Mouse (Mus musculus): Measurements from ENCODE around the gene Fgfr2.

Gene Fgfr2

DNA sequence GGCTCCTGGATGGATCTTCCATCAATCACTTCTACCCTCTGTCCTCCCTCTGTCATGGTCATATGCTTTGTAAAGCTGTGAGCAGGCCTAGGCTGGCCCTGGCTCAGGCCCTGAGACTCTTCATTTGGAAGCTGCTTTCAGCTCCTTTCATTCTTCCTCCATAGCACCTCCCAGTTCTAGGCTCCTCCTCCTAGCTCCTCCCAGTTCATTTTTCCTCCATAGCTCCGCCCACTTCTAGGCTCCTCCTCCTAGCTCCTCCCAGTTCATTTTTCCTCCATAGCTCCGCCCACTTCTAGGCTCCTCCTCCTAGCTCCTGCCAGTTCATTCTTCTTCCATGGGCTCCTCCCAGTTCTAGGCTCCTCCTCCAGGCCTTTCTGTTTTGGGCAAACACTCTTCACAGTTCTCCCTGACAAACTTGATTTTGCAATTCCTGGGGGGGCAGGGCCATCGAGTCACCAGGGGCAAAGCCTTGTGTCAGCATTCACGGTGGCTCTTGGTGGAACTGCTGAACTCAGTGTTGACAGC is 880.5 kb downstream of the Fgfr2 start:
- DNase-seq: no peak

DNA sequence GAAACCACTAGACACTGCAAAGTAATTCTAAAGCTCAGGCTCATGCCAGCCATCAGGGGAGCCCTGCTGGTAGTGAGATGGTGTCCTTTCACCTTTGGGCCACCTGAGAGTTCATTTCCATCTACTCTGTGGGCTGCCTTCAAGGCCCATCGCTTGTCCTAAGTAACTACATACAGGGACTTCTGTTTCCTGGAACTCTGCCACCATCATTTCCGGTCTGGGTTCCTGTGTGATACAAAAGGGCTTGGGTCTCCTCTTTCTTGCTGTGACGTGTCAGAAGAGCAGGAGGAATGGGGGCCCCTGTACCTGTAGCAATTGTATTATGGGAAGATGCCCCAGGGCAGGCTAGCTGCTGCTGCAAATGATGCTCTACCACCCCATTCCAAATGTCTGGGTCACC is 884.2 kb downstream of the Fgfr2 start:
- DNase-seq: no peak

DNA sequence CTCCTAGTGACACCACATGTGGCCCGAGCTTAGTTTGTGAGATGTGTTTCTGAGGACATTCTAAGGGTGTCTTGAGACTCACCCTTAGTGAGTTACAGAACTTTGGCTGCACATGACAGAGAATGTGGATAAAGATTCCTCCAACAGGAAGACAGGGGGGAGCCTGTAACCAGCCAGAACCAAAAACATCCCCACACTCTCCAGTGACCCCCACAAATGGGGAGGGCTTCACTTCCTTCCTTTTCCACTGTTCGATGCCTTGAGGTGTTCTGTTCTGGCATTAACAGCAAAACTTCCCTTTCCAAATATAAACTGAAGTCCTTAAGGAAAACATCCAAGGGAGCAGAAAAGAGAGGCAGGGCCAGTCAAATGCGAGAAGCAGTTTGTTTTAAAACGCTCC is 886.0 kb downstream of the Fgfr2 start:
- DNase-seq: no peak

DNA sequence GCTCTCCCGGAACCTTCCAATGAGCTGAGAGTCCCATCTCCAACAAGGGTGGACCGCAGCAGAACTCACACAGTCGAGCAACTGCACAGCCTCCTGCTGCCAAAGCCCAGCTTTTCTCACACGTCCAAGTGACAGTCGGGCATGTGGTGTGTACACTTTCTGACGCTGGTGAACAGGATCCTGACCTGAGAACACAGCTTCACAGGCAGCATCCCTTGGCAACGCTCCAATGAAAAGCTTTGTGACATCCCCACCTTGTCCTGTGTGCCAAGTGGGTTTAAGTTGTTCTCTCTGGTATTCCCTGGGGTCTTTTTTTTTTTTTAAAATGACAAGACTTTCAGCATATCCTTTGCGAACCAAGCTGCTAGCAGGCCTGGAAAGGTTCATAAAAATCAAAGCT is 886.4 kb downstream of the Fgfr2 start:
- DNase-seq: no peak

DNA sequence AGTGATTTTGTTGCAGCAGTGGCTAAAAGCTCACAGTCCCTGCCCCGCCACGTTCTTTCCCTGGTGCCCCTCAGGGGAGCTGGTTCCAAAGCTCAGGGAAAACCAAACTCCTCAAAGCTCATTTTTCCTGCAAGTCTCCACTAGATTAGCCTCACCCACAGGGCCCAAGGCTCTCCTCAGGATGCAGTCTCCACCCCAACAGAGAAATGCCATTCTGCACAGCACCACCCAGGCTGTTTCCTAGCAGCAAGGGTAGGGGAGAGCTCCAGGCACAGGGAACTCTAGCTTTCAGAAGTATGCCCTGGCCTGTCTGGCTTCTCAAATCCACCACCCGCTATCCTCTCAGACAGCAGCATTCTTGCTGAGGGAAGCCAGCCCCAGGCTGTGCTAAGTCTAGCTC is 888.9 kb downstream of the Fgfr2 start:
- DNase-seq: no peak

- DNase-seq: no peak
Measured at GRCm38 (mm10) chr7:132233732-132234131, 889.4 kb downstream of the Fgfr2 start.

DNA sequence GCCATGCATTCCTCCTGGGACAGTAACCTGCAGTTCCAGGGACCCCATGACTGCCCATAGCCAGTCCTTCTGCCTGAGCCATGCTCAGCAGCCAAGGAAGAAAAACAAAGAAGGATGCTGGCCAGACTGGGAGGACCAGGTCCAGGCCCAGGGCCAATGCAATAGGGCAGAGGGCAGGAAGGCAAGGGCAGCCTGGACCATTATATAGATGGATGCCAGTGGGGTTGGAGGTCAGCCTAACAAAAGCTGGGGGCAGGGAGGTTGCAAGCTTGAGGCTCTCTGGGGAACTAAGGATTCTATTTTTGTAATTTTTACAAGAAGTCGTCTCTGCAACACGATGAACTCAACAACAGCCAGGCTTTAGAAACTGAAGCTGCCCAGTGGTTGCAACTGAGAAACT is 890.2 kb downstream of the Fgfr2 start:
- DNase-seq: no peak

- no peak for DNase-seq
Measured at GRCm38 (mm10) chr7:132231476-132231875, 891.7 kb downstream of the Fgfr2 start.

- no peak for DNase-seq
Measured at GRCm38 (mm10) chr7:132230961-132231360, 892.2 kb downstream of the Fgfr2 start.

DNA sequence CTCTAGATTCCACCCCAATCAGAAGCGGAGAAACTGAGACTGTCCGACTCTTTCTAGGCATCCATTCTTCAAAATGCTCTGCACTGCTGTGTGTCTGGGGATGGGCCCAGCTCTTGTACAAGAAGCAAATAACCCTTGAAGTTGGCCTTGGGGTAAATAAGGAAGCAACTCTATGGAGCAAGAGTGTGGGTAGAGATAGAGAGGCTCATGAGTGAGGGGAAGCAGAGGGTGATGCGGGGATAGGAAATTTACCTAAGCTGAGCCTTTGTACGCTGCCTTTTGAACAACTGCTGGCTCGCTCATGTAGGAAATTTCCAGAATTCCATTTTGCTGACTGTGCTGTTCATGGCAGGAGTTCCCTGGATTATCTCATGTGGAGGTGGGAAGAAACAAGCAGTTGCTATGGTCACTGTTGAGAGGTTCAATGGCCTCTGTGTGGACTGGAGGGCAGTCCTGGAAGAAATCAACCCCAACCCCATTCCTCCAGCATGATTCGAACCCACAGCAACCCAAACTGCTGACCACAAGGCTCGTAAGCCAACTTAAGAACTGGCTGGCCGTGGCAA is 896.0 kb downstream of the Fgfr2 start:
- no peak for DNase-seq

- DNase-seq: peak; percentile 88
Measured at GRCm38 (mm10) chr7:132226379-132227074, 896.6 kb downstream of the Fgfr2 start.

DNA sequence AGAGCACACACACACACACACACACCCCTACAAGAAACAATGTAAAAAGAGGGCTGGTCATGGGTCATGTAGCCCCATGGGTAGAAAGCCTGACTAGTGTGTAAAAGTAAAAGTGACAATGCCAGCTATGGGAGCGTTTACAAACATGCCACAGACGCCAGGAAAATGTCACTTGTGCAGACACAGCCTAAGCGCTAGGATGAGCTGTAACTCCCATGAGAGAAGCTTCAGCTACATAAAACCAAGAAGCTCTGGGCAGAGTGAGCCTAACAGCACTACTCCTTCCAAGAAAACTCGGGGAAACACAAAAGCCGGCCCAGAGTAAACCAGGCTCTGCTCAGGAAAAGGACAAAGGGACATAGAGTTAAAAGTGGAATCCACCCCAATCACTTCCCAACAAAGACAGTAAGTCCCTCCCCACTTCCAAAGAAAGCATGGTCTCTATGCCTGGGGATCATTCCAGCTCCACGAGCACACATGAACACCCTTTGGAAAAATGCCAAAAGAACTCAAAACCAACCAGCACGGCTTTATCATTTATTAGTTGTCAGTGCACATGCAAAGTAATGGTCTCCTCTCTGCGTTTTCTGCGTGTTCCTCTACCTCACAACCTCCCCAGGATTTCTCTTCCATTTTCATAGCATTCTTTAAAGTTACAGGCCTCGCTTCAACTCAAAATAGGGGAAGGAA is 899.6 kb downstream of the Fgfr2 start:
- DNase-seq: no peak

DNA sequence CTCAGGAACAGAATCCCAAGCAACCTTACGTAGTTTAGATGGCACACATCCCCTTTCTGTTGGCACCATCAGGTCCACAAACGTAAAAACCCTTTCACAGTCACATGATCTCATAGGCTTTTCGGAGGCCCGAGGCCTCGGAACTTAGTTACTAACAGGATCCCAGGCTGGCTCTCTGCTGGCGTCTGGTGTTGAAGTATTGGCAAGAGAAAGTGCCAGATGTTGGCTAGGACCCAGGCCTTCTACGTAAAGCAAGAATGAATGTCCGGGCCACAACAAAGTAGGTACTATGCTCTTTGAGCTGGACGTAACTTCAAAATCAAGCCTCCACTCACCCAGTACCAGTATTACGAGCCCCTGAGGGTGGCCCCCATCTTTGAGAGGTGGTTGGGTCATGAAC is 909.1 kb downstream of the Fgfr2 start:
- no peak for DNase-seq

DNA sequence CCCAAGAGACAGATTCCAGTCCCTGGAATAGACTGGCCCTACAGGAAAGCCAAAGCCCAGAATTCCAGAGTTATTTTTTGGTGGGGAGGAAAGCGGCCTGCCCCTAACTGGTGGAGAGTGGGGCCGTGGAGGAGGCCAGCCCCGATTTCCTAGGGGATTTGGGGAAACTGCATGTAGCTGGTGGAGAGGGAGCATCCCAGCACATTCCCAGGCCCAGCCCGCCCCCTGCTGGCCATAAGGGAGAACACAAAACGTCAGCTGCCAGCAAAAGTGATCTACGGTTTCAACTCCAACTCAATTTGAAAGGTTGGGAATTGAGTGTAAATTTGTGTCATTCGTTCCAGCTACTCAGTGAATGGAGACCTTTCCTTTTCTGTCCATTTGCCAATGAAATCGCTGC is 909.7 kb downstream of the Fgfr2 start:
- DNase-seq: peak; percentile 84

DNA sequence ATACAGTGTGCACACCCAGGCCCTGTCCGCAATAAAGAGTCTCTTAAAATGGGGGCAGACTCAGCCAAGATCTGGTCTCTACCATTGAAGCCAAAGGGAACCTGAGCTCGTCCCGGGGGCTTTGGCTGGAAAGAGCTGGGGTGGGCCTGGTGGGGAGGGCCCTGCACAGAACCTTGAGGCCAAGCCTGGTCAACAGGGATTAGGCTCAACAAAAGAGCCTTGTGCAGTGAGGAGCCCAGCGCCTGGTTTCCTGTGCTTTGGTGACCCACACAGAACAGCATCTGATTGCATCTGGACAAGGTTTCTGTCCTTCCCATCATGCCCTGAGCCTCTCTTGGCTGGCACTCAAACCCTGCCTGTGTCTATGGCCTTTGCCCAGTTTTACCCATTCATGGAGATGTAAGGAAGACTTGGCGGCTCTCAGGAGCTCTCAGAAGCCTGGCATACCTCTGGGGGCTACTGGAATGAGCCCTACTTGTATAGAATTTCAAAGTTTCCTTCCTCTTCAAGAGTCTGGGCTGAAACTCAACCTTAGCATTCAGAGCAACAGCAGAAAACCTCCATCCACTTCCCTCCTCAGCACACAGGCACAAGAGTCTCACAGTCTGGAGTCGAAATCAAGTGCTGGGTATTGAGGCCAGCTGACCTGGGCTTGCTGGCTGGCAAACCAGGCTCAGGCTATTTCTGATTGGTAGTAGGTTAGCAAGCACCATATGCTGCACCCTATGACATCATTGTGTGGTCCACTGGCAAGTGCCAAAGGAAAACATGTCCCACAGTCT is 911.0 kb downstream of the Fgfr2 start:
- DNase-seq: peak; percentile 47

DNA sequence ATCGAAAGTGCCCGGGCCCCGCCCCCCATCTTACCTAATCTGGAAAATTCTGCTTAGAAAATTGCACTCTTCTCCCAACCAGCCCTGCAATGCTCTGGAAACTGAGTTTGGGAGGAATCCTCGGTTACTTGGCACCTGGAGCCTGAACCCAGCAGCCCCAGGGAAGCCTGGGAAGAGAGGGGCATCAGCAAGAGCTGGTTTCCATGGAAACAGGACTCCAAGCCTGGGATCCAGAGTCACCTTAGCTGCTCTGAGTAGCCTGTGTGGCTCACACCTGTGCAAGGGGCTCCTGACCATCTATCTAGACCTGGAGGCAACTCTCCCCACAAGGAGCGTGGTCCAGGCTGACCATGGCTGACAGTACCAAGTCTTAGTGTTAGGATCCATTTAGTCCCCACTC is 912.5 kb downstream of the Fgfr2 start:
- DNase-seq: no peak

GRCm38 (mm10) chr7:132208946-132209651 is 914.1 kb downstream of the Fgfr2 start:
- no peak for DNase-seq

DNA sequence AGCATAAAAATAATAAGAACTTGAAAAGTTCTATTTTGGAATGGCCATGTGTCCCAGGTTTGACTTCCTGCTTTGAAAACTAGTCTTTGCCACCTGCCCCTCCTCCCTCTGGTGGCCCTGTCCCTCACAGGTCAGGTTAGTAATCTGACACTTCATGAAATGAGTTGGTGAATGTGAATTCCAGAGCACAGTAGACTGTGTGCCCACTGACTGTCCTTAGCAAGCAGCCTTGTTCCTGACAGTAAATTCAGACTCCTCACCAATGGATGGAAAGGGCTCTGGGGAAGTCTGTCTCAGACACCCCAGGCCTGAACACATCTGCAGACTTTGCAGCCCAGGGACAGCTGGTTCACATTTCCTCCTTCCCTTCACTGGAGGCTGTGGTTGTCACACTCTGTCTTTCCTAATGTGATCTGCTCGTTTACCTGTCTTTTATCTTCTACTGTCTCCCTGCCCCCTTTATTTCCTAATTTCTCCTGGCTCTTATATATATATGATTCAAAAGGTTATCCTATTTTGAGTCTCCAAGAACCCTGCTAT is 919.0 kb downstream of the Fgfr2 start:
- no peak for DNase-seq

DNA sequence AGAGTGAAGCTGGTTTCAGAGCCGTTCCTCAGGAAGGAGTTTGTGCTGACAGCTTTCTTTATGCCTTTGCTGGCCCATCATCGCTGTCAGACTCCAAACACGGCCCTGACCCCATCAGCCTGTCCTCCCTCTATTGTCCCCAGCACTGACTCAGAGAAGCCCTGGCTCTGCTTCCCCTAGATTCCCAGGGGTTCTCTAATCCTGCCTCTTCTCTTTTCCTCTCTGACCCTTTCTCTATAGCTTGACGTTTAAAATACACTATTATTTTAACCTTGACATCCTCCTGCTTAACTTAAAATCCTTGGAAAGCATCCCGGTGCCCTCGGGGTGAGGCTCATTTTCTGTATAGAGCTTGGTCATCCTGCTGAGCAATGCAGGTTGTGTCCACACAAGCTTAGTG is 923.5 kb downstream of the Fgfr2 start:
- DNase-seq: no peak

DNA sequence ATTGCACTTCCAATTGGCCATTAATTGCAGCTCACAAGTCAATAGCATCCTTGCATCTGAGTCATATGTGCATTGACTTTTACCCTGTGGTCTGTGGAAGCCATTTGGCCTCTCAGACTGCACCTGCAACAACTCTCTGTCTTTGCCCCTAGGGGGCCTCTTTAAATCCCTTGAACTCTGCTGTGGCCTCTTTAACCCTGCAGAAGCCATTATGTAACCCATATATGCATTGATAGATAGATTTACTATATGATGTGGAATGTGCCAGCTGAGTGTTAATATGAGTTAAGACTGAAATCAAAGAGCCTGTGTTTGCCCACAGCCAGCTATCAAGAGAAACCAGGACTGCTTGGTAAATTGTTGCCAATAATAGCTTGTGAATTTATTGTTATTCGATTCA is 924.3 kb downstream of the Fgfr2 start:
- no peak for DNase-seq

GRCm38 (mm10) chr7:132197817-132198475 is 925.2 kb downstream of the Fgfr2 start:
- DNase-seq: no peak

- DNase-seq: no peak
Measured at GRCm38 (mm10) chr7:132196581-132196980, 926.6 kb downstream of the Fgfr2 start.

All from right cerebral cortex, postnatal 4 days (tissue).